Mouse (Mus musculus) embryo, embryonic 11 days (tissue): ENCODE results near the gene Dnajb1.
A peak's percentile ranks its signal among the peaks of the same experiment; 100 is the strongest.
"Not testable (repeated sequence)": the region's sequence is repeated elsewhere in the genome, so short reads cannot be mapped to it uniquely, and the experiment has no call there.

Experiments
- DNase-seq: peaks from one replicate; pipeline ENCODE4 v3.0.0-alpha.2; 2015

Dnajb1 gene

DNA sequence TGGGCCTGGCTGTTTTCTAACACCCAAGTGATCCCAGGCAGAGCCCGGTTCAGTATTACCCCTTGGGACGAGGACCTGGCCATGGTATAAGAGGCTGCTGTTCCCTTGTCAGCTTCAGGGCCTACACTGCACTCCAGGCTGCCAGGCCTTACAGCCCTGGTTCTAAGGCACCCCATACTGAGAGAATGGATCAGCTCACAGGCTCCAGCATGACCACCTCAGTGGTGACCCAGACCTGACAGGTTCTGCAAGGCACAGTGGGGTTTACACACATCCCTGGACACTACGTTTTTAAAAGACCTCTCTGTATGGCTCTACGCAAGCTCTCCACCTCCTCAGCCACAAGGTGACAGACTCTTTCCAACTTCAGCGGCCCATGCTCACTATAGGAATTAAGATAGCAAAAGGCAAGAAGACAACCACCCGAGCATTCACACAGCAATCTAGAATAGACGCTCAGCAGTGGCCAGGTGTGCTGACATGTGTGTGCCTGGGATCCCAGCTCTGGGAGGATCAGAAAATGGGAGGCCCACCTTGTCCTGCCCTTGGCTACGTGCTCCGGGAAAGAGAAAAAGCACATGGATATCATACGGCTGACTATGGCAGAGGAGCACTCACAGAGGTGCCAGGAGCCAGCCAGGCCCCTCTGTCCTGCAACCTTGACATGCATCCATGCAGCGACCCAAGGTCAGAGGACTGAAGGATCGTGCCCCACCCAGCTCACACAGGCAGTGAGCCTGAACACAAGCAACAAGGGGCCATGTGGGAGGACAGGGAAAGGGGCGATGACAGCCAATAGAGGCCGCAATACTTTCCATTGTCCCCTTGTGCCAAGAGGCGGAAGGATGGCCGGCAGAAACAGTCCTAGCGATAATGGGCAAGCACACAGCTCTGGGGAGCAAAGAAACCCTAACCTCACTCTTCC is 29.6 kb upstream of the Dnajb1 start:
- DNase-seq, result no peak

DNA sequence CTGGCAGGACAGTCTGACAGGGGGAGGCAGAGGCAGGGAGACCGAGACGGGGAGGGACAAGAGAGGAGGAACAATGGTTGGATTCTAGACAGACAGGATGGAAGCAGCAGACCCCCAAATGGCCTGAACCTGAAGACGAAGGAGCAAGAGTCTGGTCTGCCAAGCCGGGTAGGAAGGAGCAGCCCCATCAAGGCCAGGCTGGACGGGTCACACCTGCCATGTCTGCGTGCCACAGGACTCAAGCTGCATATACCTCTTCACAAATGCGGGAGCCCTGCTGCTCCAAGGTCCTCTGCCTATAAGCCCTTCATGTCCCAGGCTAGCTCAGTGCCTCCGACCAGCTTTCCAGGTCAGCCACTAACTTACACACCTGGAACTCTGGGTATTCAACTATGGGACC is 28.3 kb upstream of the Dnajb1 start:
- no peak for DNase-seq

DNA sequence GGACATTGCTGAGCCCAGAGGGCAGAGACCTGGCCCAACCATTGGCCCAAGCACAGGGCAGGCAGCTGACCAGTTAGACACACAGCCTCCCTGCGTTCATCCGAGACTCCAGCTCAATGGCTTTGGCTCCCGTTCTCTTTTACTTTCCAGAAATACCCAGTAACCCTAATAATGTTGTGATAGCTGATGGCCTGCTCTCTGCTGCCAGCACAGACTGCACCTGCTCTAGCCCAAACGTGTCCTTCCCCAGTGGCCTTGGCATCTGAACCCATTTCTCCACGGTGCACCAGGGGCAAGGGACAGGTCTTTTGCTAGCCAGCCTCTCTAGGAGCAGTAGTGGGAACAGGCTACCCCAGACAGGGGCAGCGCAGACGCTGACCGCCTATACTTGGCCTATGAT is 27.2 kb upstream of the Dnajb1 start:
- no peak for DNase-seq

DNA sequence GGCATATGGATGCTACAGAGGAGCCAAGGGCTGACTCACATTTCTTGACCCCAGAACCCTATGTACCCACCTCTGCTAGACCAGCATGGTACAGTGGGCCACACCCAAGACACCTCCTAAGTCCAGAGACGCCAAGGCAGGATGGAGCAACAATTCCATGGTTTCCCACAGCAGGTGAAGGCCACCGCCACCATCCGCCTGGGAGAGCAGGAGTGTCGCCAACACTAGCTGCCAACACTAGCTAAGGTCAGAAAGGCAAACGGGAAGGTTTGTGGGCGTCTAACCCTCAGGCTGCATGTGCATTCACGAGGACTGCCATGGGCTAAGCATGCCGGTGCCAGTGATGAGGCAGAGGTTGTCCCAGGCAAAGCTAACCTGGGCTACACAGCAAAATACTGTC is 25.8 kb upstream of the Dnajb1 start:
- no peak for DNase-seq

DNA sequence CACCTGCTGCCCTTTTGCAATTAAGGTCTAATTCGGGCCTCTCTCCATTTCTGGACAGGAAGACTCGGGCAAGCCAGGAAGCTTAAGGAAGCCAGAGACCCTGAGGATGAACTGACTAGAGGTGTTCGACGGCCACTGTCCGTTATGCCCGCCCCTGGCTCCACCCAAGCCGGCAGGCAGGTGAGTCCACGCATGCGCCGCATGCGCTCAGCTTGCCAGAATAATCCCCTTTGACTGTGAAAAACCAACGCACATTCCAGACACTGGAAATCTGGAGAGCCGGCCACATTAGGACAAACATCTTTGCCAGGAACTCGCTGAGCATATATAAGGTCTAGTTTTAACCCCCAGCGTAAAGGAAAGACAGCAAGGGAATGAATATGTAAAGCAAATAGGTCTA is 24.8 kb upstream of the Dnajb1 start:
- DNase-seq, result no peak

DNA sequence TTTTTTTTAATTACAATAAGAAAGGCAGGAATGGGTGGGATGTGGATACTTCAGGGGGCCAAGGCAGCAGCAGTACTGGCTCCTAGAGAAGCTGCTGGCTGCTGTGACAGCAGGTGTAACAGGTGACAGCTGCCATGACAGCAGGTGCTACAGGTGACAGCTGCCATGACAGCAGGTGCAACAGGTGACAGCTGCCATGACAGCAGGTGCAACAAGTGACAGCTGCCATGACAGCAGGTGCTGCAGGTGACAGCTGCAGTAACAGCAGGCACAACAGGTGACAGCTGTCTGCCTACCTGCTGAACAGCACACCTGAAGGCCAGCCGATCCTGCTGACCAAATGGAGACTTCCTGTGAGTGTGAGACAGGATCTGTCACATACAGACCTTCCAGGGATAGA is 23.2 kb upstream of the Dnajb1 start:
- DNase-seq, result no peak

DNA sequence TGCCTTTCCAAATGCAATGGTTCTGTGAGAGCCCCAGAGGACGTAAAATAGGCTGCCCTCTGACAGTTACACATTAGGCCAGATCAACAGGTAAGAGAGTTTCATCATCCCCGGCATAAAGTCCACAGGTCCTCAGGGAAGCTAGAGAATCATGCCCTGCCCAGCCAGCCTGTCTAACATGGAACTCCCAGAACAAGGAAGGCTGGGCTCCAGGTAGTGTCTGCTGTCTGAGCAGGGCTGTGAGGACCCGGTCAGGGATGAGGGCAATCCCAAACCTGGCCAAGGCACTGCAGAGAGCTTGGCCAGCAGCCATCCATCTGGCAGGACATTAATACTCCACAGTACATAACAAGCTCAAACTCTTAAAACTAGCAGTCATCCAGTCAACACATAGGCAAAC is 22.7 kb upstream of the Dnajb1 start:
- DNase-seq, result no peak

DNA sequence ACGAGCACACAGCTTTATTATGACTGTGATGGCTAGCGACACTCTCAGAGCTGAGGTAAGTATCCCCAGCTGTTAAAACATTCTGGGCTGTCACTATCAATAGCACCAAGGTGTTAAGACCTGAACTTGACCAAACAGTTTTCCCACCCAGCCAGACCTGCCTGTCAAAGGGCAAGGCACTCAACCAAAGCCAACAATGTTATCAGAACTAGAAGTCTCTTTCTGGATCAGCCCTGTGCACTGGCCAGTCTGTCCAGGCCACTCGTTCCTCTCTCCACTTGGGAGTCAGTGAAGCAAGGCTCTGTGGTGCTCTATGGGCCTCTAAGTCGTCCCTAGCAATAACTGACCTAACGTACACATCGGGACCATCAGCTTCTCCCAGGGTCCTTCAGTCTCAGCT is 20.3 kb upstream of the Dnajb1 start:
- DNase-seq, result no peak

DNA sequence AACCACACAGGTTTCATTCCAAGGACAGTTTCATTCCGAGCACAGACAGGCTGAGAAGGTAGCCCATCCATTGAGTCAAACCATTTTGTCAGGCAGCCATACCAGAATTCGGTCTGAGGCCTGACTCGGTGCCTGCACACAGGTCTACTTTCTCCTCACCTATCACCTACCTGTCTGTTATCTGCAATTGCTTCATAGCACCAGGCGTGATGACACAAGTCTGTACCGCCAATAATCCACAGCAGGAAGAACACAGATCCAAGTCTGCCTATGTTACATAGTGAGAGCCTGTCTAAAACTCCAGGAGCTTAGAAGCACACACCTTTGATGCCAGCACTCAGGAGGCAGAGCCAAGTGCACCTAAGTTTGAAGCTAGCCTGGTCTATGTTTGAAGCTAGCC is 19.1 kb upstream of the Dnajb1 start:
- DNase-seq, result no peak

DNA sequence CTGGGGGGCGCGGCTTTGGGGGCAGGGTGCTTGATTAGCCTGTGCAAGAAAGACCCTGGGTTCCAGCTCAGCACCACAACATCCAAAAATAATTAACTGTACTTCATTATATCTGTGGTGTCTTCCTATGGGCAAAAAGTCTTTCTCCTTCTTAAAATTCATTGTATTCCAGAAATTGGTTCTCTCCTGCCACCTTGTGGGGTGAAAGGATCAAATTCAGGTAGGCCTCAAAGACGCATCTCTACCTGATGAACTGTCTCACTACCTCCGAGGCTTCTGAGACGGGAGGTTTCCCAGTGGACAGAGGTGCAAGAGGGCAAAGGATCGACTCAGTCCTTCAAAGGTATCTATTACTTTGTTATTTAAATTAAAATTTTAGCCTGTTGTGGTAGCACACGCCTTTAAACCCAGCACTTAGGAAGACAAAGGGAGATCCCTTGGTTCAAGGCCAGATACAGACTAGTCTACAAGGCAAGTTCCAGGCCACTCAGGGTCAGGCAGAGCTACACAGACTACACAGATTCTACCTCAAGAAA is 17.4 kb upstream of the Dnajb1 start:
- DNase-seq, result no peak

DNA sequence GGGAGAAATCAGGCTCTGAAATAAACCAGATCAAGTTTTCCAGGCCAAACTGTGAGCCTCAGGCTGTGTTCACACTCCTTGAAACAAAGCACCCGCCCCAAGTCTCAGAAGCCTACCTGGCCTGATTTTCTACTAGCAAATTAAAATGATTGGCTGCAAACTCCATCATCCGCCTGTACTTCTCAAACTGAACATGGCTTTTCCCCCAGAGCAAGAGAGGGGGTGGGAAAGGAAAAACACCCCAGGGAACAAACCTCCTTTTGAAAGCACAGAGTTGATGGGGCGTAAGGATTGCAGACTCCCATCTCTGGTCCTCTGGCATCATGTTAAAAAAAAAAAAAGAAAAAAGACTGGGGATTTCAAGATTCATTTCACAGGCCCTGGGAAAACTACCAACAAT is 15.3 kb upstream of the Dnajb1 start:
- no peak for DNase-seq

DNA sequence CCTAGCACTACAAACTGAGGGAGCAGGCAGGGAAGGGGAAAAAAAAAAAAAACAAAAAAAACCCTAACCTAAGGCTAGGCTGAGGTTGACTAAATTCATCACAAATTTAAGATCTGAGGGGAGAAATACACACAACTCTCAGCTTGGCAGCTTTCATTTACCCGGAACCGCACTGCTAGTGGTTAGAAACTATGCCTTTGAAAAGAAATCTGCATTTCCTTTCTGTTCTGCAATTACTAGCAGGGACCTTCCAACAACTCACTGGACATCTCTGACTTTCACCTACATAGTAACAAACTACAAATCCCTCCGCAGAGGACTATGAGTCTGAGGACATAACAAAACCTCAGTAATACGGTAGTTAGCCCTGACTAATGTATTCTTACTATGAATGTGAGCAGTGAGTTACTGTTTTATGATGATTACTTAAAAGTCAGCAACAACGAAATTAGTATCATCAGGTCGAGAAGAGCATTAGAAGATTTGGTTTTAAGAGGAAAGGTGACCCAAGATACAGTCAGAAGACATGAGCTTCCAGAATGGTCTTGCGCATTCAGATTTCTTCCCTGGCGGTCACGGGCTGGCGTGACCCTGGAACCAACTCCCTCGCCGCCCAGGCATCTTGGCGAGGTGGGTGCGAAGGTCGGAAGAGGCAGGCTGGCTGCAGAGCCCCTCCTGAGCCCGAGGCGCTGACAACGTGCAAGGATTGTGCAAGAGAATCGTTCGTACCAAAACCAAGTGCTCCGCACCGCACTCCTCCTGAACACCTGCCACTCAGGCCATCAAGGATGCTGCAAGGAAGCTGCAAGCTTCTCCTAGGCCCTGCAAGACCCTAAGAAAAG is 14.4 kb upstream of the Dnajb1 start:
- DNase-seq, result no peak

DNA sequence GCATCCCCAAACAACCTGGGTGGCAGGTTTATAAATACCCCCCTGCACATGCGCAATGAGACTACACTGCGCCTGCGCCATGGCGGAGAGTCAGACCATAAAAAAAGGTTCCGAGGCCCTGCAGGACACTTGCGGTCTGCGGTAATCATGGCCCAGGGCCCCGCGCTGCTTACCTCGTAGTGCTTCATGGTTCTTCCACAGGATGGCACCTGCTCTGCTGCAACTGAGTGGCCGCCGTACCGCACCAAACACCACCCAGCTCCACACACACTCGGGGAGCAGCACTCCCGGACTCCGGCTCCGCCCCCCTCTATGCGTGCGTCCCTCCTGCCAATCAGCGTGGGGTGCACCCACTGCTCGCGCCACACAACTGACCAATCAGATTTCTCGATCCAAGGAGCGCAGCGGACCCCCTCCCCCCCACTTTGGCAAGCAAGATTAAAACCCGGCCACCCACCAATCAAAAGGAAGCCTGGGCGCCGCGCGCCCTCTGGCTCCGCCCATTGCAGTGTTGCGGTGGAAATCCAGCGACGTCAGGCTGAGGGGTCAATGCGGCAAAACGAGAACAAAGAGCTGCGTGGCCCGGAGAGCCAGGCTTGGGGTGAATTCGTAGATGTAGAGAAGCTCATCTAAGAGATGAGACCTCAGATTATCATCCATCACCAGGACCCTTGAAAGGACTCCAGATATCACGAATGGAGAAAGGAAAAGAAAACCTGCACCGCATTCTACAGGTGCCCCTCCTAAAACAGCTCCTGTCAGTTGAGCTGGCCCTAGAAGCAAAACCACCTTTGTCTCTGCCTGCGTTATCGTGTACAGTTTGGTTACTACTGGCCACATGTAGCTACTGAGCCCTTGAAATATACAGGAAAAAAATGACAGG is 13.6 kb upstream of the Dnajb1 start:
- DNase-seq, result peak; percentile 99

DNA sequence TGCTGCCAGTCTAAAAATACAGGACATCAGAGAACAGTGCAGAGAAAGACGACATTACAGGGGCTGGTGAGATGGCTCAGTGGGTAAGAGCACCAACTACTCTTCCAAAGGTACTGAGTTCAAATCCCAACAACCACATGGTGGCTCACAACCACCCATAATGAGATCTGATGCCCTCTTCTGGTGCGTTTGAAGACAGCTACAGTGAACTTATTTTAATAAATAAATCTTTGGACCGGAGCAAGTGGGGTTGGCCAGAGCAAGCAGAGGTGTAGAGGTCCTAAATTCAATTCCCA is 13.0 kb upstream of the Dnajb1 start:
- DNase-seq, result not testable (repeated sequence)

DNA sequence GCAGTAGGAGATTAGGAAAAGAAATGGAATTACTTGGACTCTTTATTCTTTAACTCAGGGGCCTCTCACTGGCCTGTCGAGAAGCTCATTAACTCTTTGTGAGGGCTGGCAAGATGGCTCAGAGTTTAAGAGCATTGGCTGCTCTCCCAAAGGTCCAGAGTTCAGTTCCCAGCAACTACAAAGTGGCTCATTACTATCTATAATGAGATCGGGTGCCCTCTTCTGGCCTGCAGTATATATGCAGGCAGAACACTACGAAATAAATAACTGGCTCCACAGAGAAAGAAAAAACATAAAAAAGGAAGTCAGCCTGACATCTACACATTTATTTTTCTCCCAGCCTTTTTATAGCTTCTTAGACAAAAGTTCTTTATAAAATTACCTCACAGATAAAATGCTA is 11.6 kb upstream of the Dnajb1 start:
- DNase-seq, result peak; percentile 41

DNA sequence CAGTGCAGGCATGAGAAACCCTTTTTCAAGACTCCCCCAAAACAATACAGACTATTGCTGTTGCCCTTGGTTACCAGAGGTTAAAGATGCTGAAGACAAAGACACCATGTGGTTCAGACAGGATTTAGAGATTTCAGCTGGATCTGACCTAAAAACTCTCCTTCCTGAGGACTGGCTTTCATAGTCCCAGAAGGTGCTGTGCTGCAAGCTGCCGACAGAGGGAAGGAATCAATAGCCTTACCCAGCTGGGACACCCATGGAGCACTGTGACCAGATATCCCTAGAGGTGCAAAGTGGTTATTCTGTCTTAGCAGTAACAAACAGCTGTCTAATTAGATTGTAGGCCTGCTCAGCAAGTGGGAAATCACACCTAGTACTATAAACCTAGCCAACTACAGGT is 9.8 kb upstream of the Dnajb1 start:
- no peak for DNase-seq

DNA sequence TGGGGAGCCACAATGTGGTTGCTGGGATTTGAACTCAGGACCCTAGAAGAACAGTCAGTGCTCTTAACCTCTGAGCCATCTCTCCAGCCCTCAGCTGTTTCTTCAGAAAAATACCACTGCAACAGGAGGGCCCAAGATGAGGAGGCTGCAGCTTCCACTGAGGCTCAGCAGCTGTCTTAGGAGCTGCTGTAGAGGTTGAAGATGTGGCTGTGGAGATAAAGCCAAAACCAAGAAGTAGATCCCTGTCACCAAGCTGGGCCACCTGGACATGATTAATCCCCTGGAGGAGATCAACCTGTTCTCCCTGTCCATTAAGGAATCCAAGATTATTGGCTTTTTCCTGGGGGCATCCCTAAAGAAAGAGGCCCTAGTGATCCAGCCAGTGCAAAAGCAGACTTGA is 8.2 kb upstream of the Dnajb1 start:
- DNase-seq, result no peak

DNA sequence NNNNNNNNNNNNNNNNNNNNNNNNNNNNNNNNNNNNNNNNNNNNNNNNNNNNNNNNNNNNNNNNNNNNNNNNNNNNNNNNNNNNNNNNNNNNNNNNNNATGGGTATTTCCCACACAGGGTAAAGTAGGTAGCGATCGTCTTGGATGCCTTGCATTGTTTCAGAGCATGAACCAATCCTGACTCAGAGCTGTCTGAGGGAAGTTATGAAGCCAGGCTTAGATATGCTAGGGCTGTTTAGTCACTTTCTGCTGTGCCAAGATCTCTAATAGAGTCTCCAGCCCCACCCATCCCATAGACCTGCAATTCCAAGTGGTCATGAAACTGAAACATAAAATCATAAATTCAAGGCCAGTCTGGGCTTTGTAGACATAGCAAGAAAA is 5.4 kb upstream of the Dnajb1 start:
- no peak for DNase-seq

DNA sequence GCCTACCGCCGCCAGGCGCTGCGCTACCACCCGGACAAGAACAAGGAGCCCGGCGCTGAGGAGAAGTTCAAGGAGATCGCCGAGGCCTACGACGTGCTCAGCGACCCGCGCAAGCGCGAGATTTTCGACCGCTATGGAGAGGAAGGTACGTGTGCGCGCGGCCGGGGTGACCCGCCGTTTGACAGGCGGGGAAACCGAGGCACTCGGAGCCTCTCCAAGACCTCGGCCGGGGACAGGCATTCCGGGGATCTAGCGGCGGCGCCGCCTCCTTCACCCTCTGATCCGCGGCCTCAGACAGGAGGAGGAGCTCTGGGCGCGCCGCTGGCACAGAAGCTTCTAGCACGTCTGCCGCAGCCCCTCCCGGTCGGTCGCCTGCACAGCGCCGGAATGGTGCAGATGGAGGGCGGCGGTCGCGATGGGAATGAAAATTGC is 421 bp downstream of the Dnajb1 start:
- peak; percentile 85 for DNase-seq

DNA sequence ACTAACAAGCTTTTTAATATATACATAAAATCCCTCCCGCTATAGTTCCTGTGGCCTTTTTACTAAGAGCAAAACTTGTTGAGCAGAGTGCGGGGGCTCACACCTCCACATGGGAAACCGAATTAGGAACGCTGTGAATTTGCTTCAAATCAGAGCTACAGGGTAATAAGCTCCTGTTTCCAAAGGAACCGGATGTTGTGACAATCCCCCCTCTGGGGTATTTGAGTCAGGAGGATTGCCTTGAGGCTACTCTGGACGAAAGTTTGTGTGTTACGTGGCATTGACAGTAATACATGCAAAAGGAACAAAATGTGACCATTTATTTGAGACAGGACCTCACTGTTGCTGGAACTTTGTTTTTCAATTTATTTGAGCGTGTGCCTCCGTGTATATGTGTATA is 1.1 kb downstream of the Dnajb1 start:
- DNase-seq, result no peak

DNA sequence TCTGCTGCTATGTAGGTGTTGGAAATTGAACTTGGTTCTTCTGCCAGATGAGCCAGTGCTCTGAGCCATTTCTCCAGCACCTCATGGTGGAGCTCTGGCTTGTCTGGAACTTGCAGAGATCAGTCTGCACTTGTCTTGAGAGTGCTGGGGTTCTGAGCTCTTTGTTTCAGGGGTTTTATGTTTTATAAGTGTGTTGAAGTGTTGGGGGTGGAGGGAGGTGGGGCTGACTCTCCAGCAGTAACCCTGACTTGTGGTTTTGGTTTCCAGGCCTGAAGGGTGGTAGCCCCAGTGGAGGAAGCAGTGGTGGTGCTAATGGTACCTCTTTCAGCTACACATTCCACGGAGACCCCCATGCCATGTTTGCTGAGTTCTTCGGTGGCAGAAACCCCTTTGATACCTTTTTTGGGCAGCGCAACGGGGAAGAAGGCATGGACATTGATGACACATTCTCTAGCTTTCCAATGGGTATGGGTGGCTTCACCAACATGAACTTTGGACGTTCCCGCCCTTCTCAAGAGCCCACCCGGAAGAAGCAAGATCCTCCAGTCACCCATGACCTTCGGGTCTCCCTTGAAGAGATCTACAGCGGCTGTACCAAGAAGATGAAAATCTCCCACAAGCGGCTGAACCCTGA is 1.7 kb downstream of the Dnajb1 start:
- DNase-seq, result no peak

DNA sequence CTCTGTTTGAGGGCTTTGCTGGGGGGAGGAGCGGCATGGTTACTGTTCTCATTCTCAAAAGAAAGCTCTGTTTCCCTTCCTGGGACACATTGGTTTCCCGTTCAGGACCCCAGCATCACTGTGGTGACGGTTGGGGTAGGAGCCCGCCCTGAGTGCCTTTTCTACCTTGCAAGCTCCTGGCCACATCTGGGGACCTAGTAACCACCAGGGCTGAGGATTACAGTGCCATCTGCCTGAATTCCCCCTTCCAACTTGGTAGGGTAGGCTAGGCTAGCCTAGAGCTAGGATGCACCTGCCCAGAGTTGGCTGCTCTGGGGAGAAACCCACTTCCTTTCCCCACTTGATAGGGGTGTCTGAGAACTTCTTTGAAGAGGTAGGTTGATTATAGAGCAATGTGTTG is 3.9 kb downstream of the Dnajb1 start:
- DNase-seq, result no peak

DNA sequence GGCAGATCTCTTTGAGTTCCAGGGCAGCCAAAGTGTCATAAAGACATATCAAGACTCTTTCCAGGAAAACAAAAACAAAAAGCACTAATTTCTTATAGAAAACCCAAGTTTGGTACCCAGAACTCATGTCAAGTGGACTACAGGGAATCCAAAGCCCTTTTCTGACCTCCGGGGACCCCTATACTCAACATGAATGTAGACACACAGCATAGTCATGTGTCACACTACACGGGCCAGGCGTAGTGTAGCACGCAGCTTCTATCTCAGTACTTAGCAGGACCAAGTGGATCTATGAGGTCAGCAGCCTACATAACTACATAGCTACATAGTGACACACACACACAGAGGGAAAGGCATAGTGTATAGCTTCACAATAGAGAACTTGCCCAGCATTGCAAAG is 5.7 kb downstream of the Dnajb1 start:
- DNase-seq, result no peak
